Mouse (Mus musculus): Measurements from ENCODE around the gene Cnnm4.

DNA sequence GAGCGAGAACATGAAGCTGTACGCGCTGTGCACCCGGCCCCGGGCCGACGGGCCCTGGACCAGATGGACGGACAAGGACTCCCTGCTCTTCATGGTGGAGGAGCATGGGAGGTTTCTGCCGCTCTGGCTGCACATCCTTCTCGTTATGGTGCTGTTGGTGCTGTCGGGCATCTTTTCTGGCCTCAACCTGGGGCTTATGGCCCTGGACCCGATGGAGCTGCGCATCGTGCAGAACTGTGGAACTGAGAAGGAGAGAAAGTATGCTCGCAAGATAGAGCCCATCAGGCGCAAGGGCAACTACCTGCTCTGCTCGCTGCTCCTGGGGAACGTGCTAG is 653 bp downstream of the Cnnm4 start:
- TF ChIP-seq MYOD1 (IDR thresholded peaks at IDR 0.05; ENCODE audit: control insufficient read depth in 1 of 3, insufficient read length in 2 of 3, low read depth in 2 of 3) (no peak), USF1 (IDR thresholded peaks at IDR 0.05; ENCODE audit: low read depth) (no peak), POLR2A (IDR thresholded peaks at IDR 0.05; ENCODE audit: insufficient read length, low read depth) (no peak), E2F4 (IDR thresholded peaks at IDR 0.05; ENCODE audit: insufficient read depth) (no peak)

Data from myocyte (in vitro differentiated cells).